Comparison of ENCODE assay signal across 30 mouse cellular contexts in genomic region chr13:75760859-75761548, GRCm38 (mm10). TPM values are rescaled to one million over a fixed set of nuclear protein-coding genes. Genes with fewer than 3 reads are reported as not detected.
DNase-seq lines count a peak whose midpoint lies in the region; ATAC-seq and TF ChIP-seq lines count a peak whose summit lies in the region.
"Had no signal": no experiment of that assay in that cellular context is flagged by ENCODE, and none has a peak within 500 bp of the region (broad histone marks: within the 10 kb centered on the region; RNA-seq: fewer than 3 reads in every experiment).

No protein-coding gene starts in this region.

- peaks cover 13% of the 10 kb centered on the region for H3K4me1 ChIP-seq in liver, adult 2 months (ENCODE audit: control insufficient read depth, insufficient read depth, low read length)
- H3K4me1 ChIP-seq: heart, embryonic 13.5 days; hindbrain, embryonic 15.5 days had no signal

- H3K27me3 ChIP-seq in liver, adult 2 months (ENCODE audit: control insufficient read depth, insufficient read depth, low read length) = no peaks in the 10 kb centered on the region
- H3K27me3 ChIP-seq: heart, embryonic 13.5 days; hindbrain, embryonic 15.5 days; neural tube, embryonic 13.5 days had no signal

- H3K27ac ChIP-seq in liver, adult 2 months (replicated peaks; ENCODE audit: insufficient read depth, low read depth, low read length) = 0 out of 2 replicates have a peak overlapping the region, but pooled peaks have one; percentile 63
- H3K27ac ChIP-seq: heart, embryonic 13.5 days; hindbrain, embryonic 10.5 days; hindbrain, embryonic 15.5 days; layer of hippocampus, adult 2 months; neural tube, embryonic 13.5 days; stomach, postnatal 0 days had no signal

- H3K79me2 ChIP-seq in liver, adult 2 months (ENCODE audit: control insufficient read depth, insufficient read depth, low read length) = peaks cover 4% of the 10 kb centered on the region; the same call in 1 of the 2 replicates

- peak; percentile 71 for ATAC-seq in erythroblast, adult 5-6 weeks (replicated peaks; ENCODE audit: low FRiP score, poor library complexity, severe bottlenecking)
- ATAC-seq: activated CD4-positive, CD25-positive, alpha-beta regulatory T cell, adult 4 months; CD4-positive, CD25-positive, alpha-beta regulatory T cell, adult 4 months; forebrain, embryonic 14.5 days; inflammation-experienced regulatory T-cells, adult 6 months had no signal

- 91% methylated on average over 4 of the region's 4 CpGs for WGBS in liver, adult 2 months

- peak; percentile 81 for DNase-seq in heart, adult 11 months
- no peak for DNase-seq in heart, adult 8-10 months (ENCODE audit: low spot score)
- DNase-seq in liver, adult 2 months (ENCODE audit: extremely low read depth, low read depth, low spot score) = peak; percentile 61
- no peak for DNase-seq in liver
- DNase-seq in cerebellum, postnatal 14 days = no peak
- DNase-seq in thymus, postnatal 25 days = no peak
- DNase-seq: adrenal gland, adult 8-10 months; cerebellum, adult 2 months; cerebellum, postnatal 25 days; gastrocnemius, postnatal 25 days; heart, postnatal 14 days; kidney, adult 11 months; left cerebral cortex, postnatal 4 days; lung, embryonic 14.5 days; lung, postnatal 36 days; right cerebral cortex, postnatal 4 days; thymus, adult 18-20 months; thymus, postnatal 36 days had no signal

- no peak for TF ChIP-seq CTCF in liver, adult 2 months (IDR thresholded peaks at IDR 0.05; ENCODE audit: low read depth, low read length)

- H3K36me3 ChIP-seq in liver, adult 2 months (ENCODE audit: control insufficient read depth, insufficient read depth, low read length) = peaks cover 60% of the 10 kb centered on the region
- H3K36me3 ChIP-seq: hindbrain, embryonic 15.5 days; neural tube, embryonic 13.5 days had no signal

- TF ChIP-seq POLR2A in liver, adult 2 months (IDR thresholded peaks at IDR 0.05; ENCODE audit: extremely low read depth, insufficient read depth, low read length) = no peak

- H3K4me3 ChIP-seq in liver, adult 2 months (ENCODE audit: insufficient read depth, low read depth, low read length) = no peak overlapping the region
- H3K4me3 ChIP-seq: heart, embryonic 13.5 days; hindbrain, embryonic 10.5 days; hindbrain, embryonic 15.5 days; layer of hippocampus, adult 2 months; myocyte; neural tube, embryonic 13.5 days had no signal

- H3K9ac ChIP-seq in liver, adult 2 months (ENCODE audit: low read depth, low read length) = no peak overlapping the region
- H3K9ac ChIP-seq: heart, embryonic 13.5 days; hindbrain, embryonic 15.5 days; lung, embryonic 14.5 days; neural tube, embryonic 13.5 days had no signal

RNA-seq across cellular contexts. Expression of gene Ell2, which starts 54.4 kb away (rescaled TPM):
- total RNA-seq in heart, adult 8-10 months (2022) = 10 to 100 TPM; 19.7 to 31.6 (median 27.0) TPM
- 35.8 and 48.2 TPM in 2 replicates for total RNA-seq in liver, adult 2 months (2014; rRNA removed)
- 8.5 and 8.6 TPM in 2 replicates for polyA plus RNA-seq in liver, adult 2 months (2012; rRNA removed)
- total RNA-seq in erythroblast, adult 5-6 weeks (2015; ENCODE audit: low replicate concordance) = 59.4 and 99.9 TPM in 2 replicates
- total RNA-seq in erythroblast, adult 5-6 weeks (2017; ENCODE audit: low replicate concordance) = 60.4 and 93.9 TPM in 2 replicates

Comparison
In these comparisons a context has a peak if more than half of its experiments do, and no peak if none do; other contexts are left out.
1. DNase-seq: peak in heart, adult 11 months (single experiment) and liver, adult 2 months (single experiment); none in heart, adult 8-10 months (single experiment), liver (single experiment), cerebellum, postnatal 14 days (0 of 2) and thymus, postnatal 25 days (single experiment).